Mouse (Mus musculus): ENCODE measurements around the gene Plekhh1. TPM values are rescaled to one million over a fixed set of nuclear protein-coding genes. Genes with fewer than 3 reads are reported as not detected.
"Not testable (repeated sequence)": the region's sequence is repeated elsewhere in the genome, so short reads cannot be mapped to it uniquely, and the experiment has no call there.

Gene Plekhh1
- polyA plus RNA-seq, 1 experiment from 2014 or later: 1.7 TPM

GRCm38 (mm10) chr12:79005456-79005855 lies 23.5 kb upstream of the Plekhh1 start:
- 0 out of 2 replicates have a peak overlapping the region, but pooled peaks have one; percentile 100 for H3K4me3 ChIP-seq
- H3K4me2 ChIP-seq (replicated peaks): peak overlapping the region; percentile 84
- H3K4me1 ChIP-seq: peaks cover 25% of the 10 kb centered on the region
- no peaks in the 10 kb centered on the region for H3K9me3 ChIP-seq
- no peak overlapping the region for H3K9ac ChIP-seq (replicated peaks)
- no peaks in the 10 kb centered on the region for H3K36me3 ChIP-seq
- ATAC-seq (replicated peaks): no peak
- 93% methylated on average over 5 of the region's 5 CpGs for WGBS
- H3K27ac ChIP-seq (replicated peaks): no peak overlapping the region
- H3K27me3 ChIP-seq: no peaks in the 10 kb centered on the region

DNA sequence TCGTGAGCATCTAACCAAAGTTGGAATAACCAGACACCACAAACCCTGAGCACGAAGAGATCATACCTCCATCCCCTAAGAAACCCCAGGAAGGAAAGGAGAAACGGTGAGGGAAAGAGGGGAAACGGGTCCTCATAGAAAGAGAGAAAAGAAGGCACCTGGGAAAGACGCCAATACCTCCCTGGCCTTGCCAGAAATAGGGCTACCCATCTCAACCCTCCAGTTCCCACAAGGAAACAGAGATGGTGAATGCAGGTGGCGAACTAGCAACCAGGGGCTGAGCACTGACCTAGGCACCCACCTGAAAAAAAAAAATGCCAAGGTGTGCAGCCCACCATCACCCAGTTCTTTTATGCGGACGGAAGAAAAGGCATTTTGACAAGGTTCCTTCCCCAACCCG lies 22.9 kb upstream of the Plekhh1 start:
- Histone ChIP-seq H3K9me3 (no peaks in the 10 kb centered on the region), H3K27ac (replicated peaks) (peak overlapping the region; percentile 93; the same call in 1 of the 2 replicates), H3K36me3 (no peaks in the 10 kb centered on the region), H3K27me3 (no peaks in the 10 kb centered on the region), H3K9ac (replicated peaks) (peak overlapping the region; percentile 98), H3K4me3 (peak overlapping the region; percentile 100), H3K4me1 (peaks cover 25% of the 10 kb centered on the region), H3K4me2 (replicated peaks) (peak overlapping the region; percentile 84)
- no peak; the same call in 1 of the 2 replicates for ATAC-seq (replicated peaks)
- WGBS: 26% methylated on average over 9 of the region's 9 CpGs

- Histone ChIP-seq H3K4me2 (replicated peaks) (peak overlapping the region; percentile 84), H3K36me3 (no peaks in the 10 kb centered on the region), H3K9me3 (no peaks in the 10 kb centered on the region), H3K27me3 (no peaks in the 10 kb centered on the region), H3K4me3 (peak overlapping the region; percentile 100), H3K4me1 (peaks cover 25% of the 10 kb centered on the region), H3K9ac (replicated peaks) (peak overlapping the region; percentile 98), H3K27ac (replicated peaks) (peak overlapping the region; percentile 93)
- ATAC-seq (replicated peaks): peak; percentile 81
- under 1% methylated on average over 45 of the region's 53 CpGs for WGBS
Observed at GRCm38 (mm10) chr12:79006478-79007125, 22.4 kb upstream of the Plekhh1 start.

GRCm38 (mm10) chr12:79007126-79007753 lies 21.7 kb upstream of the Plekhh1 start, which contains the start of gene Tmem229b:
Tmem229b (minus strand) TSS chr12:79007627.
- no peaks in the 10 kb centered on the region for H3K36me3 ChIP-seq
- peak within 1 kb of the TSS; percentile 100 for H3K4me3 ChIP-seq
- H3K4me2 ChIP-seq (replicated peaks): peak within 1 kb of the TSS; percentile 84
- H3K4me1 ChIP-seq: peaks cover 25% of the 10 kb centered on the region
- no peaks in the 10 kb centered on the region for H3K27me3 ChIP-seq
- WGBS: 1% methylated on average over 40 of the region's 49 CpGs
- peak; percentile 94 for ATAC-seq (replicated peaks)
- H3K9me3 ChIP-seq: no peaks in the 10 kb centered on the region
- H3K27ac ChIP-seq (replicated peaks): peak within 1 kb of the TSS; percentile 93
- H3K9ac ChIP-seq (replicated peaks): peak within 1 kb of the TSS; percentile 98

GRCm38 (mm10) chr12:79010569-79010968 lies 18.4 kb upstream of the Plekhh1 start:
- no peak overlapping the region for H3K4me3 ChIP-seq
- peaks cover 15% of the 10 kb centered on the region for H3K4me1 ChIP-seq
- 49% methylated on average over 3 of the region's 3 CpGs for WGBS
- no peaks in the 10 kb centered on the region for H3K9me3 ChIP-seq
- H3K27me3 ChIP-seq: no peaks in the 10 kb centered on the region
- no peak overlapping the region for H3K9ac ChIP-seq (replicated peaks)
- no peaks in the 10 kb centered on the region for H3K36me3 ChIP-seq
- H3K27ac ChIP-seq (replicated peaks): no peak overlapping the region
- ATAC-seq (replicated peaks): no peak
- H3K4me2 ChIP-seq (replicated peaks): no peak overlapping the region

GRCm38 (mm10) chr12:79016109-79016508 lies 12.9 kb upstream of the Plekhh1 start:
- Histone ChIP-seq H3K36me3 (no peaks in the 10 kb centered on the region), H3K4me2 (replicated peaks) (no peak overlapping the region; the same call in 1 of the 2 replicates), H3K4me1 (peaks cover 6% of the 10 kb centered on the region; the same call in 1 of the 2 replicates), H3K27me3 (no peaks in the 10 kb centered on the region), H3K9ac (replicated peaks) (no peak overlapping the region), H3K27ac (replicated peaks) (no peak overlapping the region), H3K9me3 (no peaks in the 10 kb centered on the region), H3K4me3 (no peak overlapping the region)
- ATAC-seq (replicated peaks): 0 out of 2 replicates have a peak, but pooled peaks have one; percentile 43
- 7% methylated on average over 5 of the region's 5 CpGs for WGBS

DNA sequence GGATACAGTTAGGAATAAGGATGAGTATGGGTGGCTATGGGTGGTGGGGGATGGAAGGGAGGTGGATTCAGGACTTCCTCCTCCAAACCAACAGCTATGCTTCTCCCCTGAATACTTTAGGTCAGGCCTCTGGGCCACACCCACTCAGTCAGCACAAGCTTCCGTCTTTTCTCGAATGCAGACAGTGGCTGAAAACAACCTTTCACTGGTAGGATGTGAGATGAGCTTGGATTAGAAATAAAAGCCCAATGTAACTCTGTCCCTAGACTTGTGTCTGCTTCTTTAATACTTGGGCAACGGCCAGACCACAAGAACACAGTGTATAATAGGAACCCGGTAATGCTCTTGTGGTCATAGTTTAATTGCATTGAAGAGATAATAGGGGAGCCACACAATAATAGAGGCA lies 11.0 kb upstream of the Plekhh1 start:
- Histone ChIP-seq H3K9ac (replicated peaks) (no peak overlapping the region), H3K27ac (replicated peaks) (no peak overlapping the region), H3K4me1 (peaks cover 6% of the 10 kb centered on the region; the same call in 1 of the 2 replicates), H3K4me3 (no peak overlapping the region), H3K4me2 (replicated peaks) (no peak overlapping the region), H3K9me3 (no peaks in the 10 kb centered on the region), H3K27me3 (no peaks in the 10 kb centered on the region), H3K36me3 (no peaks in the 10 kb centered on the region)
- 33% methylated on average over 4 of the region's 4 CpGs for whole genome bisulfite sequencing
- ATAC-seq (replicated peaks): no peak

DNA sequence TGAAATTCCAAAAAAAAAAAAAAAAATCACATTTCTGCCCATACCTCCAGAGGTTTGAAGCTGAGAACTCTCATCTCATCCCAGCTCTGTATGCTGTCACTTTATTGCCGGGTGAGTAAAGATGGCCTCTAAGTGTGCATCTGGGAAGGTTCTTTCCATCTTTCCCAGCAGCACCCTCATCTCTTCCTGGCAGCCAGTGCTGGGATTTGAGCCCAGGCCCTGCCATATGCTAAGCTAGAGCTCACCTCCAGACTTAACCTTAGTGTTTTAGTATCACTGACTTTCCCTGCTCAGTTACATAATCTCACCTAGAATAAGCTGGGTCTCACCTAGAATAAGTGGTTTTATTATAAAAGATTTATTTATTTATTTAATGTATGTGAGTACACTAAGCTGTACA lies 7.1 kb upstream of the Plekhh1 start:
- Histone ChIP-seq H3K4me1 (no peaks in the 10 kb centered on the region), H3K4me2 (replicated peaks) (no peak overlapping the region), H3K27ac (replicated peaks) (no peak overlapping the region), H3K9me3 (no peaks in the 10 kb centered on the region), H3K9ac (replicated peaks) (no peak overlapping the region), H3K36me3 (no peaks in the 10 kb centered on the region), H3K27me3 (no peaks in the 10 kb centered on the region), H3K4me3 (no peak overlapping the region)
- 79% methylated on average over 1 of the region's 1 CpGs for WGBS
- no peak for ATAC-seq (replicated peaks)

DNA sequence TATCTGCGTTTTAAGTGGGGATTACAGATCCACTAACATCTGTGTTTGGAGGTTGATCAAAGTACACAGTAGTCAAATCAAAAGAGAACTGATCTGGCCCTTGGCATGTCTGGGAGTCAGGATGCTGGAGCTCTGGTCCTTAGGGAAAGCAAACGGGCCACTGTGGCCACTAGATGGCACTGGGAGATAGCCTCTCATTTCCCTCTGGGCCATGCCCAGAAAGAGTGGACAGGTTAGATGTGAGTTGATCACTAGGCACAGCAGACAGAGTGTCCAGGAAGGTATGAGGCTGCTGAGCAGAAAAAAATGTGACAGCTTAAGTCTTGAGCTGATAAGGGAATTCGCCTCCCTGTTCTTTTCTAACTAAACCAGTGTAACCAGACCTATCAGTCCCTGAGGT lies 6.1 kb upstream of the Plekhh1 start:
- Histone ChIP-seq H3K27ac (replicated peaks) (no peak overlapping the region), H3K36me3 (no peaks in the 10 kb centered on the region), H3K9me3 (no peaks in the 10 kb centered on the region), H3K4me3 (no peak overlapping the region), H3K27me3 (no peaks in the 10 kb centered on the region), H3K4me1 (no peaks in the 10 kb centered on the region), H3K9ac (replicated peaks) (no peak overlapping the region), H3K4me2 (replicated peaks) (no peak overlapping the region)
- 16% methylated on average over 3 of the region's 3 CpGs for WGBS
- ATAC-seq (replicated peaks): peak; percentile 43; the same call in 1 of the 2 replicates

DNA sequence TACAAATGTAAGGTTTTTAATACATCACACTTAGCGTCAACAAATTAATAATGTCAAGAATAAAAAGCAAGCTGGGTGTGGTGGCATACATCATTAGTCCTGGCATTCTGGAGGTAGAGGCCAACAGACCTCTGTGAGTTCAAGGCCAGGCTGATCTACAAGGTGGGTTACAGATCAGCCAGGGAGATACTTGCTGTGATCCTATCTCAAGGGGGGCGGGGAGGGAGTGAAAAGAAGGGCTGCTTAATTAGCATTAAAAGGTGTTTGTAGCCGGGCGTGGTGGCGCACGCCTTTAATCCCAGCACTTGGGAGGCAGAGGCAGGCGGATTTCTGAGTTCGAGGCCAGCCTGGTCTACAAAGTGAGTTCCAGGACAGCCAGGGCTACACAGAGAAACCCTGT lies 1.4 kb upstream of the Plekhh1 start:
- H3K27ac ChIP-seq (replicated peaks); H3K27me3 ChIP-seq; H3K4me2 ChIP-seq (replicated peaks); H3K36me3 ChIP-seq; H3K4me3 ChIP-seq; H3K9ac ChIP-seq (replicated peaks); ATAC-seq (replicated peaks); H3K9me3 ChIP-seq: not testable (repeated sequence)
- peaks cover 12% of the 10 kb centered on the region for H3K4me1 ChIP-seq
- 89% methylated on average over 8 of the region's 8 CpGs for WGBS

DNA sequence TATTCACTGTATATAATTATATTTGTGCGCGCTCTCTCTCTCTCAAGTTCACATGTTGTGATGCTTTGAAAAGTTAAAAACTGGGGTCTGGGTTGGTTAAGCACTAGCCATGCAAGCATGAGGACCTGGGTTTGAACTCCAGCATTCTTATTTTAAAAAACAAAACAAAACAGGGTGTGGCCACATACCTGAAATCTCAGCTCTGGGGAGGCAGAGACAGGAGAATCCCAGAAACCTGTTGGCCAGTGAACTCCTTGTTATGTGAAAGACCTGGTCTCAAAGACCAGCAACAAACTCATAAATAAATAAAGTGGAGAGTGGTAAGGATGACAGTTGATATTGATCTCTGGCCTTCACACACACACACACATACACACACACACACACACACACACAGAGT lies 5.4 kb downstream of the Plekhh1 start:
- Histone ChIP-seq H3K27ac (replicated peaks) (no peak overlapping the region), H3K9me3 (no peaks in the 10 kb centered on the region), H3K9ac (replicated peaks) (no peak overlapping the region), H3K27me3 (no peaks in the 10 kb centered on the region), H3K4me3 (no peak overlapping the region), H3K36me3 (no peaks in the 10 kb centered on the region), H3K4me1 (peaks cover 4% of the 10 kb centered on the region), H3K4me2 (replicated peaks) (no peak overlapping the region)
- 100% methylated on average over 2 of the region's 2 CpGs for WGBS
- ATAC-seq (replicated peaks): no peak

- Histone ChIP-seq H3K4me3 (no peak overlapping the region), H3K27ac (replicated peaks) (no peak overlapping the region), H3K9ac (replicated peaks) (no peak overlapping the region), H3K4me2 (replicated peaks) (no peak overlapping the region), H3K4me1 (no peaks in the 10 kb centered on the region), H3K27me3 (no peaks in the 10 kb centered on the region), H3K9me3 (no peaks in the 10 kb centered on the region), H3K36me3 (no peaks in the 10 kb centered on the region)
- 56% methylated on average over 3 of the region's 3 CpGs for WGBS
- ATAC-seq (replicated peaks): no peak
Observed at GRCm38 (mm10) chr12:79035349-79035748, 6.4 kb downstream of the Plekhh1 start.
